Mouse (Mus musculus) gastrocnemius, postnatal 25 days (tissue): Measurements from ENCODE around the gene Efnb2. TPM values are rescaled to one million over a fixed set of nuclear protein-coding genes. Genes with fewer than 3 reads are reported as not detected.
A peak's percentile ranks its signal among the peaks of the same experiment; 100 is the strongest.

ENCODE experiments used
- DNase-seq: peaks from one replicate; pipeline ENCODE4 v3.0.0; 2022
- total RNA-seq, 2 experiments: library from RNA; stranded (reverse); gene quantifications; 1 replicate in 1 of 2; 2 replicates in 1 of 2; pipeline ENCODE4 v1.2.3; 2021

Efnb2 gene
- total RNA-seq, 2 experiments from 2014 or later: 6.3 to 6.9 TPM

- DNase-seq: no peak
These were observed 4.2 kb downstream of the Efnb2 start for GRCm38 (mm10) chr8:8656578-8657441.

GRCm38 (mm10) chr8:8655346-8656340 is 5.4 kb downstream of the Efnb2 start:
- DNase-seq: no peak

GRCm38 (mm10) chr8:8653906-8654489 is 7.0 kb downstream of the Efnb2 start:
- DNase-seq: no peak

GRCm38 (mm10) chr8:8653343-8653742 is 7.7 kb downstream of the Efnb2 start:
- DNase-seq: no peak

GRCm38 (mm10) chr8:8652388-8652787 is 8.7 kb downstream of the Efnb2 start:
- no peak for DNase-seq

GRCm38 (mm10) chr8:8649944-8650343 is 11.1 kb downstream of the Efnb2 start:
- peak; percentile 22 for DNase-seq

GRCm38 (mm10) chr8:8649536-8649935 is 11.5 kb downstream of the Efnb2 start:
- no peak for DNase-seq

GRCm38 (mm10) chr8:8648686-8649085 is 12.4 kb downstream of the Efnb2 start:
- no peak for DNase-seq

GRCm38 (mm10) chr8:8647824-8648223 is 13.2 kb downstream of the Efnb2 start:
- DNase-seq: no peak

- DNase-seq: no peak
These were observed 13.7 kb downstream of the Efnb2 start for GRCm38 (mm10) chr8:8647319-8647718.

GRCm38 (mm10) chr8:8644160-8644915 is 16.7 kb downstream of the Efnb2 start:
- no peak for DNase-seq

GRCm38 (mm10) chr8:8640264-8640588 is 20.8 kb downstream of the Efnb2 start:
- DNase-seq: no peak

GRCm38 (mm10) chr8:8639569-8640263 is 21.3 kb downstream of the Efnb2 start:
- DNase-seq: no peak

GRCm38 (mm10) chr8:8631394-8631793 is 29.6 kb downstream of the Efnb2 start:
- DNase-seq: no peak

- DNase-seq: no peak
These were observed 37.0 kb downstream of the Efnb2 start for GRCm38 (mm10) chr8:8624017-8624416.

GRCm38 (mm10) chr8:8623486-8623885 is 37.6 kb downstream of the Efnb2 start:
- no peak for DNase-seq

- no peak for DNase-seq
These were observed 38.6 kb downstream of the Efnb2 start for GRCm38 (mm10) chr8:8622476-8622875.

GRCm38 (mm10) chr8:8622031-8622430 is 39.0 kb downstream of the Efnb2 start:
- no peak for DNase-seq

- DNase-seq: no peak
These were observed 39.7 kb downstream of the Efnb2 start for GRCm38 (mm10) chr8:8621236-8621917.

GRCm38 (mm10) chr8:8620536-8620935 is 40.5 kb downstream of the Efnb2 start:
- DNase-seq: no peak
